Mouse (Mus musculus): ENCODE results near the gene Diaph2. TPM values are rescaled to one million over a fixed set of nuclear protein-coding genes. Genes with fewer than 3 reads are reported as not detected.
"Not testable (repeated sequence)": the region's sequence is repeated elsewhere in the genome, so short reads cannot be mapped to it uniquely, and the experiment has no call there.

Diaph2 gene
- polyA plus RNA-seq, 1 experiment from 2014 or later: 10.3 TPM

DNA sequence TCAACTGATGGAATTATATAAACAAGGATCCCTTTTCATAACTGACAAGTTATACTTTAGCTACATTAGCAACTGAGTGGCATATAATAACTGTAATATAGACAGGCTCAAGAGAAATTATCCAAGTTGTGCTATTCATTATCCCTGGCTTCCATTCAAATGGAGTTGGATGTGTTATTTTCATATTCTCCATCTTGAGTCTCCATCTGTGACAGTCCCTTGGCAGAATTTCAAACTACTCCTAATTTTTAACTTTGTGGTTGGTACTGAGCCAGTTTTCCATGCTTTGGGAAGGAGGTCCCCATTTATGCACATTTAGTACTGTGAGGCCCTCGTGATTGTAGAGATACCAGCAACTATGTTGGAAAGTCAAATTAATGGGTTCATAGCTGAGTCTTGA is 270.2 kb downstream of the Diaph2 start:
- Histone ChIP-seq H3K27me3 (ENCODE audit: insufficient read depth, low read length) (no peaks in the 10 kb centered on the region), H3K4me2 (no peak overlapping the region), H3K4me3 (ENCODE audit: low read depth, low read length) (no peak overlapping the region), H3K27ac (ENCODE audit: low read depth) (no peak overlapping the region), H3K9ac (no peak overlapping the region), H3K9me3 (ENCODE audit: low read depth, low read length) (no peaks in the 10 kb centered on the region), H3K36me3 (ENCODE audit: insufficient read depth) (no peaks in the 10 kb centered on the region), H3K4me1 (ENCODE audit: insufficient read depth) (no peaks in the 10 kb centered on the region)
- ATAC-seq (ENCODE audit: insufficient read depth) (peak; percentile 63; the same call in 1 of the 2 replicates), DNase-seq (peak; percentile 82)
- no peak for TF ChIP-seq CTCF (IDR thresholded peaks at IDR 0.05; ENCODE audit: low read depth)
- WGBS: 44% methylated on average over 1 of the region's 1 CpGs

DNA sequence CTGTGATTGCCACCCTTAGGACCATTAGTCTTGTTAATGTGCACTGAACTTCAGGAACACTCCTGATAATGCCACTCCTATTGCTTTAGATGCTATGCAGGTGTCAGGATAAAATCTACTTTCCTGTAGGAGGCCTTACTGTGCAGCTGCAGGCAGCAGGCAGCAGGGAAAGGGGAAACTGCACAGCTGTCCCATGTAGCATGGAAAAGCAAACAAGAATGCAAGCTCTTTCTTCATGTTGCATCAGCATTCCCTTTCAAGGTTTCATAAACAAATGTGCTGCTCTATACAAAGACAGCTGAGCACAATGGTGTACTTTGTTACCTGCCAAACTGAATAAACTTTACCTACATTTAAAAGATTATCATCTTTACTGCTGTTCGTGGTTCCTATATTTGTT is 295.0 kb downstream of the Diaph2 start:
- no peaks in the 10 kb centered on the region for H3K4me1 ChIP-seq (ENCODE audit: insufficient read depth)
- H3K27me3 ChIP-seq (ENCODE audit: insufficient read depth, low read length): no peaks in the 10 kb centered on the region
- no peak overlapping the region for H3K4me3 ChIP-seq (ENCODE audit: low read depth, low read length)
- H3K9me3 ChIP-seq (ENCODE audit: low read depth, low read length): no peaks in the 10 kb centered on the region
- TF ChIP-seq CTCF (IDR thresholded peaks at IDR 0.05; ENCODE audit: low read depth): no peak
- no peaks in the 10 kb centered on the region for H3K36me3 ChIP-seq (ENCODE audit: insufficient read depth)
- 43% methylated on average over 1 of the region's 1 CpGs for WGBS
- H3K9ac ChIP-seq: no peak overlapping the region
- no peak for ATAC-seq (ENCODE audit: insufficient read depth)
- H3K27ac ChIP-seq (ENCODE audit: low read depth): no peak overlapping the region
- no peak overlapping the region for H3K4me2 ChIP-seq
- DNase-seq: no peak

DNA sequence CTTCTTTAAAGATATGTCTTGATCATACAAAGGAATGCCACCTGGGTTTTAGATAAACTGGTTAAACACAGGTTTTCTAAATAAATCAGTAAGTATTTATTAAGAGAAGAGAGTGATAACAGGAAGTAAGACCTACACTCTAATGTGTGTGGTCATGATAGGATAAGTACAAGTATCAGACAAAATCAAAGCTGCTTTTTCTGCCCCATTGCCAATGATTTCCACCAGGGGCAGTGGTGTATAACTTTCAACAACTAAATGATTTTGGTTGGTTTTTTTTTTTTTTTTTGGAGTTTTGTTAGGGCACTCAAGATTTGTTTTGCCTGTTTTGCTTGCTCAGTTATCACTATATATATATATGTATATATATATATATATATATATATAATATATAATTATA is 399.7 kb downstream of the Diaph2 start:
- H3K27me3 ChIP-seq (ENCODE audit: insufficient read depth, low read length): no peaks in the 10 kb centered on the region

DNA sequence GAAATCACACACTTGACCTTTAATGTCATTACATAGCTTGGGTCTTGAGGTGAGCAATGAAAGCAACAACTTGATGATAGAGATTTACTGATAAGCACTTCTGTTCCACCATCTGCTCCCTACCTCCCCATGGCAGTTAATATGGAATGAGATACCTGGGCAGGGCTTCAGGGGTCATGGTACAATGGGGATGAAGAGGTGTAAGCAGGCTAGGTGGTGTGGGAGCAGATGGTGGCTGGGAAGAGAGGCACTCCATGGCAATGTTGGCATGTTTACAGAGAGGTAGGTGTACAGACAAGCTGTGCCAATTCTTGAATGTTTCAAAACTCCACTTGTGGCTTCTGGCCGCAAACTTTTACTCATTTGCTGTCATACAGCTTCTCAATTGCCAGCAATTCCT is 402.6 kb downstream of the Diaph2 start:
- 73% methylated on average over 1 of the region's 1 CpGs for WGBS
- TF ChIP-seq CTCF (IDR thresholded peaks at IDR 0.05; ENCODE audit: low read depth): no peak
- no peak for DNase-seq

More for the DNA sequence above, 399.7 kb downstream of the Diaph2 start:
- DNase-seq (no peak), ATAC-seq (ENCODE audit: insufficient read depth) (no peak)
- no peak overlapping the region for H3K4me3 ChIP-seq (ENCODE audit: low read depth, low read length)
- H3K4me2 ChIP-seq: no peak overlapping the region
- H3K9ac ChIP-seq: no peak overlapping the region
- no peaks in the 10 kb centered on the region for H3K9me3 ChIP-seq (ENCODE audit: low read depth, low read length)
- no peaks in the 10 kb centered on the region for H3K36me3 ChIP-seq (ENCODE audit: insufficient read depth)
- no peaks in the 10 kb centered on the region for H3K4me1 ChIP-seq (ENCODE audit: insufficient read depth)
- H3K27ac ChIP-seq (ENCODE audit: low read depth): no peak overlapping the region
- TF ChIP-seq CTCF (IDR thresholded peaks at IDR 0.05; ENCODE audit: low read depth): no peak

DNA sequence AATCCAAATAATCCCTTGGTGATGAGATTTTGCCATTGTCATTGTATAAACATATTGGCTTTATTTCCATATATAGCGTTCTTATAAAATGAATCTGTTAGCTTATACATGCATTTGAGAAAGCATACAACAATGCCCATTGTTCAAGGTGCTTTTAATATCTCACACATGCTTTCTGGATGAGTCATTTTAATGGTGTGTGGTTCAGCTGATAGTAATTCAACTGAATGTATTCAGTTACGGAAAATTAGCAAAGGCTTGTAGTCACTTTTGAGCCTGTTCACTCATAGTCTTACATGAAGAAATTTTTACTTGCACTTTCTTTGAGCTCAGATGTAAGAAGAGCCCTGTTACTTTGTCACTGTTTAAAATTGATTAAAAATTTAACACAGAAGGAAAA is 423.6 kb downstream of the Diaph2 start:
- Histone ChIP-seq H3K36me3 (ENCODE audit: insufficient read depth) (no peaks in the 10 kb centered on the region), H3K4me1 (ENCODE audit: insufficient read depth) (no peaks in the 10 kb centered on the region), H3K27me3 (ENCODE audit: insufficient read depth, low read length) (no peaks in the 10 kb centered on the region), H3K4me3 (ENCODE audit: low read depth, low read length) (no peak overlapping the region), H3K27ac (ENCODE audit: low read depth) (no peak overlapping the region), H3K9me3 (ENCODE audit: low read depth, low read length) (no peaks in the 10 kb centered on the region), H3K4me2 (no peak overlapping the region), H3K9ac (no peak overlapping the region)
- ATAC-seq (ENCODE audit: insufficient read depth): no peak
- 88% methylated on average over 2 of the region's 2 CpGs for WGBS
- no peak for TF ChIP-seq CTCF (IDR thresholded peaks at IDR 0.05; ENCODE audit: low read depth)
- no peak for DNase-seq

More for the DNA sequence above, 402.6 kb downstream of the Diaph2 start:
- Histone ChIP-seq H3K27me3 (ENCODE audit: insufficient read depth, low read length) (no peaks in the 10 kb centered on the region), H3K9me3 (ENCODE audit: low read depth, low read length) (no peaks in the 10 kb centered on the region), H3K9ac (no peak overlapping the region), H3K36me3 (ENCODE audit: insufficient read depth) (no peaks in the 10 kb centered on the region), H3K4me3 (ENCODE audit: low read depth, low read length) (no peak overlapping the region), H3K4me2 (no peak overlapping the region), H3K4me1 (ENCODE audit: insufficient read depth) (no peaks in the 10 kb centered on the region), H3K27ac (ENCODE audit: low read depth) (no peak overlapping the region)
- ATAC-seq (ENCODE audit: insufficient read depth): no peak

DNA sequence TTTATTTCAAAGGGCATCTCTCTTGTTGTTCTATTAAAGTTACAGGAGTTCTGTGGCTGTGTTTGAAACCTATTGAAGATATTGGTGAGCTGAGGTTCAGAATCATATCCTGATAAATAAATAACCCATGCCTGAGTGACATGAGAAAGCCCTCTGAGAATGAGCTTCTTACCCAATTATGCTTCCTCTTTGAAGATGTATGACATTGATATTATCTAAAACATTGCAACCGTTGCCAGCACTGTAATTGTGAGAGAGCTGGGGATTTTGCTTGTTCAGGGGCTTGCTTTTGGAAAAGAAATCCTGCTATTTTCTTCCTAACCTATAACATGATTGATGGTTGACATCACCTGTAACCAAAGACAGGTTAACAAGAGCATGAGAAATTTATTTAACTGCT is 438.3 kb downstream of the Diaph2 start:
- DNase-seq (no peak), ATAC-seq (ENCODE audit: insufficient read depth) (no peak)
- H3K36me3 ChIP-seq (ENCODE audit: insufficient read depth): no peaks in the 10 kb centered on the region
- H3K4me1 ChIP-seq (ENCODE audit: insufficient read depth): no peaks in the 10 kb centered on the region
- H3K27ac ChIP-seq (ENCODE audit: low read depth): no peak overlapping the region
- H3K9me3 ChIP-seq (ENCODE audit: low read depth, low read length): no peaks in the 10 kb centered on the region
- no peak overlapping the region for H3K4me3 ChIP-seq (ENCODE audit: low read depth, low read length)
- TF ChIP-seq CTCF (IDR thresholded peaks at IDR 0.05; ENCODE audit: low read depth): no peak
- WGBS: 41% methylated on average over 1 of the region's 1 CpGs
- no peak overlapping the region for H3K9ac ChIP-seq
- no peaks in the 10 kb centered on the region for H3K27me3 ChIP-seq (ENCODE audit: insufficient read depth, low read length)
- H3K4me2 ChIP-seq: no peak overlapping the region

DNA sequence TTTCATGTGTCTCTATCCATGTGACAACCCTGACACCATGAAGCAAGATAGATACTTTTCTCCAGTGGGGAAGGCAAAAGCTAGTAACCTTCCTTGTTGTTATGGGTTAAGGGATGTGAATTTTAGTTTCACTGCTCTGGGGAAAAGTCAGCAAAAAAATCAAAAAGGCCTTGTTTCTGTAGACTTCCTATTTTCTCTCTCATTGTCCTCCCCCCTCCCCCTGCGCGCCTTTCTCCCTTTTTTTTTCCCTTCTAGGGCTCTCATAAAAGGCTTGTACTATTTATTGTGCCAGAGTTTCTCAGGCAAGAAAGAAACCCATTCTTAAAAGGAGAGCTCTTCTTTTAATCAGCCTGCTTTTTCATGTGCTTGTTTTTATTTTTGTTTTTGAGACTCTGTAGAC is 438.9 kb downstream of the Diaph2 start:
- no peaks in the 10 kb centered on the region for H3K27me3 ChIP-seq (ENCODE audit: insufficient read depth, low read length)
- ATAC-seq (ENCODE audit: insufficient read depth): no peak
- H3K9me3 ChIP-seq (ENCODE audit: low read depth, low read length): no peaks in the 10 kb centered on the region
- no peaks in the 10 kb centered on the region for H3K36me3 ChIP-seq (ENCODE audit: insufficient read depth)
- no peak overlapping the region for H3K4me2 ChIP-seq
- no peak for DNase-seq
- WGBS: 61% methylated on average over 2 of the region's 2 CpGs
- H3K4me1 ChIP-seq (ENCODE audit: insufficient read depth): no peaks in the 10 kb centered on the region
- H3K9ac ChIP-seq: no peak overlapping the region
- TF ChIP-seq CTCF (IDR thresholded peaks at IDR 0.05; ENCODE audit: low read depth): no peak
- H3K27ac ChIP-seq (ENCODE audit: low read depth): no peak overlapping the region
- no peak overlapping the region for H3K4me3 ChIP-seq (ENCODE audit: low read depth, low read length)

DNA sequence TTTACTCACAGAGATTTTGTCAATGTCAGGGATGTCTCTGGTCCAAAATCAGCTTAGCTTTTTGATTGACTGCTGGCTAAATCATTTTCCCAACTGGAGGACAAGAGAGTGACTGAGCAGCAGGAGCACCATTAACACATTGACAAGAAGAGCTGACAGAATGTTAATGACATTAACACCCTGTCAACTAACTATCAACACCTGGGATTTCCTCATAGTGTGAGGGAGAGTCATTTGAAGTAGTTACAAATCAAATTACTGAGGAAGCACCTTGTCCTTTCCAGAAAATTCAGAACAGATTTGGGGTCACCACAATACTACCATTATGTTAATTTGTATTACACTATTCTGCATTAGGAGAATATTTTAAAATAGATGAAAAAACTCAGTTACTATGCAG is 439.7 kb downstream of the Diaph2 start:
- no peak for TF ChIP-seq CTCF (IDR thresholded peaks at IDR 0.05; ENCODE audit: low read depth)

DNA sequence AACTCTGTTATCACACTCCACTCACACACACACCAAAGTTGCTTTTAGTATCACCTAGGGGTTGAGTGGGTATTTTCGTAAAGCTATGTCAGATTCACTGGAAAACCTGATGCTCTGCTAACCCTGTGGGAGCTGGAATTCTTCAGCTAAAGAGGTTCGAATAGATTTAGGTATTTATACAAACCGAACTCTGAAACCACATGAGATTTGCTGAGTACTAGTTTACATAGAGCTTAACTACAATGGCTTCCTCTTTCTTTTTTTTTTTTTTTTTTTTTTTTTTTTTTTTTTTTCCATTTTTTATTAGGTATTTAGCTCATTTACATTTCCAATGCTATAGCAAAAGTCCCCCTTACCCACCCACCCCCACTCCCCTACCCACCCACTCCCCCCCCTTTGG is 447.9 kb downstream of the Diaph2 start:
- H3K27me3 ChIP-seq (ENCODE audit: insufficient read depth, low read length); ATAC-seq (ENCODE audit: insufficient read depth); H3K36me3 ChIP-seq (ENCODE audit: insufficient read depth); H3K9ac ChIP-seq; H3K4me3 ChIP-seq (ENCODE audit: low read depth, low read length); H3K9me3 ChIP-seq (ENCODE audit: low read depth, low read length); H3K4me2 ChIP-seq; DNase-seq; H3K4me1 ChIP-seq (ENCODE audit: insufficient read depth); H3K27ac ChIP-seq (ENCODE audit: low read depth): not testable (repeated sequence)
- 85% methylated on average over 3 of the region's 3 CpGs for WGBS

More for the DNA sequence above, 439.7 kb downstream of the Diaph2 start:
- ATAC-seq (ENCODE audit: insufficient read depth) (no peak), DNase-seq (no peak)
- H3K27me3 ChIP-seq (ENCODE audit: insufficient read depth, low read length): no peaks in the 10 kb centered on the region
- H3K27ac ChIP-seq (ENCODE audit: low read depth): no peak overlapping the region
- no peak overlapping the region for H3K4me2 ChIP-seq
- H3K4me3 ChIP-seq (ENCODE audit: low read depth, low read length): no peak overlapping the region
- H3K36me3 ChIP-seq (ENCODE audit: insufficient read depth): no peaks in the 10 kb centered on the region
- H3K4me1 ChIP-seq (ENCODE audit: insufficient read depth): no peaks in the 10 kb centered on the region
- H3K9ac ChIP-seq: no peak overlapping the region
- no peaks in the 10 kb centered on the region for H3K9me3 ChIP-seq (ENCODE audit: low read depth, low read length)
